Mouse (Mus musculus): ENCODE measurements at regions not wholly inside any gene's neighbourhood (a gene's known extent, or its start where the extent isn't known, plus 50 kb on each side); places are given as distances from the start of the nearest gene placed in this dataset.

- H3K4me3 ChIP-seq (ENCODE audit: insufficient read depth in 1 of 2, low read depth in 1 of 2, low read length in 2 of 2, poor library complexity in 1 of 2, severe bottlenecking in 1 of 2), result no peak overlapping the region
- H3K36me3 ChIP-seq (ENCODE audit: control insufficient read depth, insufficient read depth, low read length, poor library complexity, severe bottlenecking), result no peaks in the 10 kb centered on the region
- H3K4me1 ChIP-seq (ENCODE audit: control insufficient read depth in 2 of 2, insufficient read depth in 2 of 2, low read length in 2 of 2, poor library complexity in 1 of 2), result no peaks in the 10 kb centered on the region
- H3K9me3 ChIP-seq (ENCODE audit: control insufficient read depth, insufficient read depth, low read depth, low read length), result no peaks in the 10 kb centered on the region
- in situ Hi-C loops (cut with MboI; ENCODE audit: low sequenced_read_pairs in 2 of 2, unreplicated experiment in 2 of 2), result no loop called here
- no peak overlapping the region for H3K9ac ChIP-seq (ENCODE audit: insufficient read depth, low read depth, low read length, poor library complexity, severe bottlenecking)
- H3K27ac ChIP-seq (ENCODE audit: insufficient read depth, low read depth, low read length, poor library complexity, severe bottlenecking), result no peak overlapping the region
- TF ChIP-seq ZC3H11A (IDR thresholded peaks at IDR 0.05; ENCODE audit: borderline replicate concordance, low read depth, low read length), result no peak
- TF ChIP-seq ZNF384 (IDR thresholded peaks at IDR 0.05; ENCODE audit: low read depth, low read length), result no peak
- TF ChIP-seq CHD2 (IDR thresholded peaks at IDR 0.05; ENCODE audit: low read depth, low read length), result no peak
- no peak for TF ChIP-seq MAFK (IDR thresholded peaks at IDR 0.05; ENCODE audit: insufficient read depth, low read depth, low read length)
- no peak for TF ChIP-seq HCFC1 (IDR thresholded peaks at IDR 0.05; ENCODE audit: borderline replicate concordance, insufficient read depth, low read length)
- DNase-seq (ENCODE audit: low read depth, low spot score), result no peak
These were observed 88.0 kb upstream of the March11 start for GRCm38 (mm10) chr15:26220855-26221254.

GRCm38 (mm10) chr15:26228646-26229045 lies 80.2 kb upstream of the March11 start:
- DNase-seq (ENCODE audit: low read depth, low spot score), result no peak
- TF ChIP-seq ZC3H11A (IDR thresholded peaks at IDR 0.05; ENCODE audit: borderline replicate concordance, low read depth, low read length) (no peak), ZNF384 (IDR thresholded peaks at IDR 0.05; ENCODE audit: low read depth, low read length) (no peak), CHD2 (IDR thresholded peaks at IDR 0.05; ENCODE audit: low read depth, low read length) (no peak), HCFC1 (IDR thresholded peaks at IDR 0.05; ENCODE audit: borderline replicate concordance, insufficient read depth, low read length) (no peak), MAFK (IDR thresholded peaks at IDR 0.05; ENCODE audit: insufficient read depth, low read depth, low read length) (no peak)
- H3K36me3 ChIP-seq (ENCODE audit: control insufficient read depth, insufficient read depth, low read length, poor library complexity, severe bottlenecking), result no peaks in the 10 kb centered on the region
- no peak overlapping the region for H3K4me3 ChIP-seq (ENCODE audit: insufficient read depth in 1 of 2, low read depth in 1 of 2, low read length in 2 of 2, poor library complexity in 1 of 2, severe bottlenecking in 1 of 2)
- no peak overlapping the region for H3K9ac ChIP-seq (ENCODE audit: insufficient read depth, low read depth, low read length, poor library complexity, severe bottlenecking)
- in situ Hi-C loops (cut with MboI; ENCODE audit: low sequenced_read_pairs in 2 of 2, unreplicated experiment in 2 of 2), result no loop called here
- H3K9me3 ChIP-seq (ENCODE audit: control insufficient read depth, insufficient read depth, low read depth, low read length), result no peaks in the 10 kb centered on the region
- no peaks in the 10 kb centered on the region for H3K4me1 ChIP-seq (ENCODE audit: control insufficient read depth in 2 of 2, insufficient read depth in 2 of 2, low read length in 2 of 2, poor library complexity in 1 of 2)
- H3K27ac ChIP-seq (ENCODE audit: insufficient read depth, low read depth, low read length, poor library complexity, severe bottlenecking), result no peak overlapping the region

All from ES-E14 (cell line).